Mouse (Mus musculus): Measurements from ENCODE around the gene Csnk1g2.

Csnk1g2 gene

GRCm38 (mm10) chr10:80665459-80665858 lies 42.8 kb downstream of the Csnk1g2 start:
- no peak for ATAC-seq (ENCODE audit: low TSS enrichment)

GRCm38 (mm10) chr10:80665981-80666733 lies 43.5 kb downstream of the Csnk1g2 start:
- ATAC-seq (ENCODE audit: low TSS enrichment): no peak

DNA sequence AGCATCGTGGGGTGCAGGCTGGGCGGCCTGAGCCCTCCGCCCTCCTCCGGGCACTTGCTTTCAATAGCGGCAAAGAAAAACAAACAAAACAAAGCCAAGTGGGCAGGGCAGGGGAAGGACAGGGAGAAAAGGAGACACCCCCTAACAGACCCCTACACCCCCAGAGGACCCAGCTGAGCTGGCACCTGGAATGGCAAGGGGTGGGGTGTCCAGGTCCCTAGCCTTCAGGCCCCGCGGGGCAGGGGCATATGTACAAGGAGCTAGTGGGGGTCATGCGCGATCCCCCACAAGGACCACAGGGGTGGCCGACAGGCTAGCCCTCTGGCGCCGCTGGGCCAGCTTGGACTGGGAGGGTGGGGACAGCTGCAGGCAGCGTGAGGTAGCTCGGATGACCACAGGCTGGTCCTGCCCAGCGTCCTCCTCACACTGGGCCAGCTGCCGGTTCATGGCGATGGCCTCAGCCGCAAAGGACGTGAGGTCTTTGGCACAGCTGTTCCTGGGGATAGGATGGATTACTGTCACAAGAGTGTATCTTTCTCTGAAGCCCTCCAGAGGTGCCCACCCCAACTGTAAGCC lies 44.3 kb downstream of the Csnk1g2 start:
- no peak for ATAC-seq (ENCODE audit: low TSS enrichment)

DNA sequence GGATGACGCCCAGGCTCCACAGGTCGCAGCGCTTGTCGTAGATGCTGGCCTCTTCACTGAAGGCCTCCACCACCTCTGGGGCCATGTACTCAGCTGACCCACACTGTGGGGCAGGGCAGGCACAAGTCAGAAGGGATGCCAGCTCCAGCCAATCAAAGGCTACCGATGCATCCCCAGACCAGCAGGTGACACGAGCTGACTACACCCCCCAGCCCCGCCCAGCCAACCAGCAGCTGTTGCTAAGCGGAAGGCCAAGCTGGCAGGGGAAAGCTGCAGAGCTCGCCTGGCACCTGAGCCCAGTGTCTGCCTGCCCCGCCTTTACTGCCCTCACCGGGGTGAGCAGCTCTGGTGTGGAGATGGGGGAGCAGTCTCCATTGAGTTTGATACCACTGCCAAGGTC lies 46.0 kb downstream of the Csnk1g2 start:
- ATAC-seq (ENCODE audit: low TSS enrichment): no peak

GRCm38 (mm10) chr10:80669018-80669417 lies 46.4 kb downstream of the Csnk1g2 start:
- ATAC-seq (ENCODE audit: low TSS enrichment): no peak

DNA sequence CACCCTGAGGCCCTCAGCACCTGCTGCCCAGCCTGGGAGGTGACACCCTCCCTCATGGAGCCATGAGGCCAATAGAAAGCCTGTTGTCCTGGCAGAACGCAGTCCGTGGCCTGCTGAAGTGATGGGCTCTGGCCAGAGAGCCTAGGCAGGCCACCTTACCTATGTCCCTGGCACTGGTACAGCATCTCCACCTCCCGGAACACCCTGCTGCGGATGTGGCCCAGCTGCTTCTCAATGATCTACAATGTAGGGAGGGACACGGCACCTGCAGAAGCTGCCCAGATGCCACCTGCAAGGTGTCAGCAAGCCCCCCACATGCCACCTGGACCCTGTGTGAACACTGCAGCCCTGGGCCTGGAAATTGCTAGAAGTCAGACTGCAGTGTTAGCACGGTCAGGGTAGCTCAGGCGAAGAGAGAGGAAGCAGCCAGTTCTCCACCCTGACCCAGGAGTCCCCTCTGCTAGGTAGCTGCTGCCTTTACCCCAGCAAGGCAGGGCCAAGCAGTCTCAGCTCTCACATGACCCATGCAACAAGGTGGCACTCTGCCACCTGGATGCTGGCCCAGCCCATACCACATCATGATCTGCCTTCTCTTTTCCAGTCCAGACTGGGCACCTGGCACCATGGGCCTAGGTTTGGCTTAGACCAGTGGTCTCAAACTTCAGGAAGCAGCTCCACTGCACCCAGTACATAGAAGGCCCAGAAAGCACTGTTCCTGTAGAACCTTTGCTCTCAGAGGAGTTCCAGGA lies 47.3 kb downstream of the Csnk1g2 start:
- ATAC-seq (ENCODE audit: low TSS enrichment): no peak

DNA sequence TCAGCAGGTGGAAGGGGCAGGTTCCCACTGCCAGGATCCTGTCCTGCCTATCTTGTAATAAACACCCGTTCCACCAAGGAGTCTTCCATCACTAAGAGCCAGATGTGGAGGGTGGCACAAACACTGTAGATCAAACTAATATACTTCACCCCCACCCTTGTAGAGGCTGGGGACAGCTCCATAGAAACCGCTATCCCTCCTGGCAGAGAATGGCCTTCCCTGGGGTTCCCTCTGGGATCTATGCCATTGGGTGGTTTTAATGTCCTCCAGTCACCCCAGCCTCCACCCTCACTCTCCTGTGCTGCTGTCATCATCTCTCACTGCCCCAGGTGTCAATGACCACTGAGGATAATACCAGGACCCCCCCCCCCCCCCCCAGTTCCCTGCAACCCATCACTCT lies 47.9 kb downstream of the Csnk1g2 start:
- ATAC-seq (ENCODE audit: low TSS enrichment): no peak

GRCm38 (mm10) chr10:80671251-80671650 lies 48.6 kb downstream of the Csnk1g2 start:
- ATAC-seq (ENCODE audit: low TSS enrichment): no peak

- no peak for ATAC-seq (ENCODE audit: low TSS enrichment)
Observed at GRCm38 (mm10) chr10:80671936-80672690, 49.5 kb downstream of the Csnk1g2 start.

GRCm38 (mm10) chr10:80673690-80674089 lies 51.1 kb downstream of the Csnk1g2 start:
- ATAC-seq (ENCODE audit: low TSS enrichment): no peak

- ATAC-seq (ENCODE audit: low TSS enrichment): no peak
Observed at GRCm38 (mm10) chr10:80674161-80674711, 51.6 kb downstream of the Csnk1g2 start.

DNA sequence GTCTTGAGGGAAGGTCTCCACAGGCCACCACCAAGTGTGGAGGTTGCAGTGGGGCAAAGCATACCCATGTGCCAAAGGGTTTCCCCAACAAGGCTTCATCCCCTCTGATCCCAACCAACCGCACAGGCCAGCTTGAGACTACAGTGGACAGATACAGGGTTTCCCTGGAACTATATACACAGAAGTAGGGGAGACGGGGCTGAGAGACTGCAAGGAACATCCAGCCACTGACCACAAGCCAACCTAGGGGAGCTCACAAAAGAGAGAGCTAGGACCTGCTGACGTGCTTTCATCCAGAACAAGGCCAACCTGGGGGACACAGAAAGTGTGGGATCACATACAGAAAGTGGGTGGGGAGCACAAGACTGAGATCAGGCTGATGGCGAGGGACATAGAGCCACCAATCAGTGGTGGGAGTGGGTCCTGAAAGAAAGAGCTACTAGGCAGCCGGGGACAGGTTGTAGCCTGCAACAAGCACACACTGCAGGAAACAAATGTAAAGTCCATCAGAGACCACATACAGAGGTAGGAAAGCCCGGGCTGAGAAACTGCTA lies 52.3 kb downstream of the Csnk1g2 start:
- no peak for ATAC-seq (ENCODE audit: low TSS enrichment)

DNA sequence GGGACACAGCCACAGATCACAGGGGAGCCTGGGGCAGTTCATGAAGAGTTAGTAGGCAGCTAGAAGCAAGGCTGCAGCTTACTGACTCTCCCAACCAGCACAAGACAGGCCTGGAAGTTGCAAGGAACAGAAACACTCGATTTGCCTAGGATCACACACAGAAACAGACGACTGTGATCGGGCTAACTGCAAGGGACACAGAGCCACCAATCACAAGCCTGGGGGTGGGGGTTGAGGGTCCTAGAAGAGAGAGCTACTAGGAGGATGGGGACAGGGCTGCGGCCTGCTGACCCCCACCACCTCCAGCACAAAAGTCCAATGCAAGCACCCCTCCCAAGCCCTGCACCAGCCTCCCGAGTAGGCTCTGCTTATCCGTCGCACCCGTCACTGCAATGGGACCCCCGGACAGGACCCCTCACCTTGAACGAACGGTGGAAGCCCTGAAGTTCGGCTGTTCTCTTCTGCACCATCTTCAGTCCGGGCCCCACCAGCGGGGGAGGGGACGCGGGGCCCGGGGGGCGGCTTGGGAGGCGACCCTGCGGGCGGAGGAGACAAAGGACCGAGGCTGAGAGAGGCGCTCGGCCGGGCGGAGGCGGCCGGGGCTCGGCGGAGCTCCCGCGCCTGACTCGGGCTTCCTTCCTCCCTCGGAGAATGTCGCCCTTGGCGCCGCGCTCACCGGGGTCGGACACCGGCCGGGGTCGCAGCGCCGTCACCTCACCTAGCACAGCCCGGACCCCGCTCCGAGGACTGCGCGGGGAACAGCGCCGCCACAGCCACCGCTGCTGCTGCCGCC lies 53.0 kb downstream of the Csnk1g2 start:
- no peak for ATAC-seq (ENCODE audit: low TSS enrichment)

- ATAC-seq (ENCODE audit: low TSS enrichment): peak; percentile 81
Observed at GRCm38 (mm10) chr10:80676198-80676928, 53.7 kb downstream of the Csnk1g2 start.

- no peak for ATAC-seq (ENCODE audit: low TSS enrichment)
Observed at GRCm38 (mm10) chr10:80677128-80677875, 54.7 kb downstream of the Csnk1g2 start.

DNA sequence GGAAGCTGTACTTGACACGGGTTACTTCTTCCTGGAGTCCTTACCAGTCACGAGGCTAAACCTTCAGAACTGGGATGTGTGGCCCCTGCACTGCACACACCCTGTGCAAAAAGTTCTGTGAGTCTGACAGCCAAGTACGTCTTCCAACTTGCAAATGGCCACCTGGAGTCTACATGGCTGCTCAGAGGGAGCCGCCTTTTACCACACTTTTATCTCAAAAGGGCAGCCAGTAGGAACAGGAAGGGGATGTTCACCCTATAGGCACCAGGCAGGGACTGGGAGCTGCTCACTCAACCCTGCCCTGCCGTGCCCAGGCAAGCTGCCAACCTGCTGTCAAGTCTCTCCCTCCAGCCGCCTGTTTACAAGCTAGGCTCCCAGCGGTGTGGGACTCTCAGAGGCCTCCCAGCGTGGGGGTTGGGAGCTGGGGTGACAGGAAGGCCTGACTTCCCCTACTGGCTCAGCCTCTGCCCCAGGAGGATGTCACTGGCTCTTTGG lies 55.4 kb downstream of the Csnk1g2 start, which contains the start of gene Mknk2:
Mknk2 (minus strand) TSS at position 171 of the 495 bp plus-strand sequence.
- 0 out of 2 replicates have a peak, but pooled peaks have one; percentile 11 for ATAC-seq (ENCODE audit: low TSS enrichment)

DNA sequence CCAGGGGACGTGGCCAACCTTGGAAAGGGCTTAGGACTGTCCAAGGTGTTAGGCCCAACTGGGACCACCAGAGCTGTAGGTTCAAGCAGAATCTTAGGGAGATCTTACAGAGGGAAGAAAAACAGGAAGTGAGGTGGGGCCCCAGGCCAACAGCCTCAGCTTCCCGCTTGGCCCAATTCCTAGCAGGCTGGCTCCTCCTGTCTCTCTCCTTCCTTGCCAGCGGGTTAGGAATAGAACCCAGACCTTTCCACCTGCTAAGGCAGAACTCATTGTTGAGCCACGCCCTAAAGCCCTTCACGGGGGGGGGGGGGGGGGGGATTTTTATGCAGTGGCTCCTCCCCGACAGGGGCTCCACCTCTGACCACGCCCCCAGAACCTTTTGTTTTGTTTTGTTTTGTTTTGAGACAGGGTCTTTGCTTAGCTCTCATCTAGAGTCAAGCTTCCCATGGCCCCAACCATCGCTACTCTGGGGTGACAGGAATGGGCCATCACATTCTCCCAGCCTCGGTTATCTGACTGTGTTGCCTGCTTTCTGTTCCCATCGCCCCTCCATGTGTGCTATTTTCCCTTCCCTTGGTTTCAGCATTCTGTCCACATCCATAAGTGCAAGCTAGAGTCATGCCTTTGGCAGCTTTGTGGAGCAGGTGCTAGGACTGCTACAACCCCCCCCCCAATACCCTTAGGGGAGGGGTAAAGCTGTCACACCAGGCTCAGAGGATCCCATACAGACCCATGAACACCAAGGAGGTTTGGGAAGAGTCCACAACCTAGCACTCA lies 56.2 kb downstream of the Csnk1g2 start:
- ATAC-seq (ENCODE audit: low TSS enrichment): no peak

Measured in frontal cortex, adult (tissue).